ENCODE assay signal across 8 mouse cellular contexts in the genomic region with DNA sequence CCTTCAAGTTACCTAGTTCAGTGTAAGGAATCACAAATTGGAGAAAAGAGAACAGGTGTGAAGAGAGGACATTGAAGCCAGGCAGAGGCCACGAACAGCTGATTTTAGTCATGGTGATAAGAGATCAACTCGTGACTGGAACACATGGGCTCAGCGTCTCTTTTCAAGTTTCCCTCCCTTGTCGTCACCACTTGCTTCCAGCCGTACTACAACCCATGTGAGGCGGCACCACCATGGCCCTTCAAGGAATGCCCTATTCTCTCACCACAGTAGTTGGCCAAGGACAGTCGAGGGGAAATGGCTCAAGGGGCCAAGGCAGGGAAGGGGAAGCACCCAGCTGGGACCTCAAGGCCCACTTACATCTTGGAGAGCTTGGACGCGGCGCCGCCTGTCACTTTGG. TPM values are rescaled to one million over a fixed set of nuclear protein-coding genes. Genes with fewer than 3 reads are reported as not detected.
DNase-seq lines count a peak whose midpoint lies in the region; ATAC-seq and TF ChIP-seq lines count a peak whose summit lies in the region.

No protein-coding gene starts in this region.

- H3K4me3 ChIP-seq in left cerebral cortex, adult 2 months = peak overlapping the region; percentile 80
- peak overlapping the region; percentile 87 for H3K4me3 ChIP-seq in forebrain, embryonic 15.5 days
- H3K4me3 ChIP-seq in limb, embryonic 13.5 days = peak overlapping the region; percentile 79
- H3K4me3 ChIP-seq in neural tube, embryonic 11.5 days (ENCODE audit: low read depth, low read length) = peak overlapping the region; percentile 77

- peaks cover 40% of the 10 kb centered on the region for H3K36me3 ChIP-seq in forebrain, embryonic 15.5 days
- peaks cover 46% of the 10 kb centered on the region for H3K36me3 ChIP-seq in limb, embryonic 13.5 days
- H3K36me3 ChIP-seq in neural tube, embryonic 11.5 days (ENCODE audit: control insufficient read depth, insufficient read depth, low read length) = peaks cover 23% of the 10 kb centered on the region

- no peak for DNase-seq in left cerebral cortex, adult 2 months (ENCODE audit: extremely low spot score in 1 of 2, low spot score in 2 of 2)
- DNase-seq in left cerebral cortex, adult 11 months (ENCODE audit: low spot score) = no peak
- DNase-seq in ZHBTc4 (ENCODE audit: low read depth, low spot score) = peak; percentile 40
- DNase-seq in neural tube, embryonic 11.5 days (ENCODE audit: low spot score) = peak; percentile 37
- DNase-seq in layer of hippocampus, adult 11-12 months (ENCODE audit: low spot score) = no peak
- DNase-seq in layer of hippocampus, adult 9-11 months = no peak

- 0 out of 2 replicates have a peak, but pooled peaks have one; percentile 2 for ATAC-seq in forebrain, embryonic 15.5 days (replicated peaks)
- no peak for ATAC-seq in limb, embryonic 13.5 days (ENCODE audit: low FRiP score, low read depth)
- no peak; the same call in 1 of the 2 replicates for ATAC-seq in neural tube, embryonic 11.5 days (ENCODE audit: insufficient read depth, low FRiP score, low TSS enrichment)

- H3K4me1 ChIP-seq in forebrain, embryonic 15.5 days = peaks cover 49% of the 10 kb centered on the region
- peaks cover 42% of the 10 kb centered on the region for H3K4me1 ChIP-seq in limb, embryonic 13.5 days
- H3K4me1 ChIP-seq in neural tube, embryonic 11.5 days (ENCODE audit: control insufficient read depth, insufficient read depth, low read length) = peaks cover 25% of the 10 kb centered on the region

- no peaks in the 10 kb centered on the region for H3K27me3 ChIP-seq in forebrain, embryonic 15.5 days
- H3K27me3 ChIP-seq in limb, embryonic 13.5 days = no peaks in the 10 kb centered on the region
- H3K27me3 ChIP-seq in neural tube, embryonic 11.5 days (ENCODE audit: control insufficient read depth, insufficient read depth, low read length) = no peaks in the 10 kb centered on the region

- H3K4me2 ChIP-seq in forebrain, embryonic 15.5 days (replicated peaks) = peak overlapping the region; percentile 88
- H3K4me2 ChIP-seq in limb, embryonic 13.5 days (replicated peaks) = peak overlapping the region; percentile 98
- H3K4me2 ChIP-seq in neural tube, embryonic 11.5 days (ENCODE audit: low read depth) = peak overlapping the region; percentile 94

- under 1% methylated on average over 11 of the region's 11 CpGs for WGBS in forebrain, embryonic 15.5 days
- 2% methylated on average over 11 of the region's 11 CpGs for WGBS in limb, embryonic 13.5 days
- 1% methylated on average over 11 of the region's 11 CpGs for whole genome bisulfite sequencing in neural tube, embryonic 11.5 days

- H3K27ac ChIP-seq in left cerebral cortex, adult 2 months = peak overlapping the region; percentile 63
- peak overlapping the region; percentile 91 for H3K27ac ChIP-seq in forebrain, embryonic 15.5 days (replicated peaks)
- peak overlapping the region; percentile 88; the same call in 1 of the 2 replicates for H3K27ac ChIP-seq in limb, embryonic 13.5 days
- H3K27ac ChIP-seq in neural tube, embryonic 11.5 days (ENCODE audit: low read depth, low read length) = peak overlapping the region; percentile 81; the same call in 1 of the 2 replicates

- intact Hi-C loops in left cerebral cortex, adult 2 months (cut with DNase I) = no loop called here

- H3K9me3 ChIP-seq in forebrain, embryonic 15.5 days = no peaks in the 10 kb centered on the region
- H3K9me3 ChIP-seq in limb, embryonic 13.5 days = no peaks in the 10 kb centered on the region
- H3K9me3 ChIP-seq in neural tube, embryonic 11.5 days (ENCODE audit: control insufficient read depth, low read length) = no peaks in the 10 kb centered on the region

- H3K9ac ChIP-seq in forebrain, embryonic 15.5 days (replicated peaks) = peak overlapping the region; percentile 89
- peak overlapping the region; percentile 95 for H3K9ac ChIP-seq in limb, embryonic 13.5 days
- H3K9ac ChIP-seq in neural tube, embryonic 11.5 days (ENCODE audit: low read length) = peak overlapping the region; percentile 86

- no peak for TF ChIP-seq CTCF in left cerebral cortex, adult 2 months (IDR thresholded peaks at IDR 0.05)

RNA-seq across cellular contexts. Expression of a gene that starts 0.8 kb away (rescaled TPM):
- total RNA-seq in left cerebral cortex, adult 2 months (2021) = 100 to 1,000 TPM; 106 to 108 TPM
- polyA plus RNA-seq in forebrain, embryonic 15.5 days (2015; fragmentation: Nextera tagmentation; extraction: Ambion mirVana) = 148 and 158 TPM in 2 replicates
- polyA plus RNA-seq in limb, embryonic 13.5 days (2015; fragmentation: Nextera tagmentation; extraction: Ambion mirVana) = 111 and 115 TPM in 2 replicates
- 131 and 133 TPM in 2 replicates for polyA plus RNA-seq in neural tube, embryonic 11.5 days (2014; fragmentation: Nextera tagmentation; extraction: Ambion mirVana)

RNA-seq across cellular contexts. Expression of a gene that starts 1.1 kb away (rescaled TPM):
- 100 to 1,000 TPM; 251 to 253 TPM for total RNA-seq in left cerebral cortex, adult 2 months (2021)
- polyA plus RNA-seq in forebrain, embryonic 15.5 days (2015; fragmentation: Nextera tagmentation; extraction: Ambion mirVana) = 763 and 830 TPM in 2 replicates
- polyA plus RNA-seq in limb, embryonic 13.5 days (2015; fragmentation: Nextera tagmentation; extraction: Ambion mirVana) = 945 and 972 TPM in 2 replicates
- polyA plus RNA-seq in neural tube, embryonic 11.5 days (2014; fragmentation: Nextera tagmentation; extraction: Ambion mirVana) = 909 and 937 TPM in 2 replicates

RNA-seq across cellular contexts. Expression of a gene that starts 7.1 kb away (rescaled TPM):
- total RNA-seq in left cerebral cortex, adult 2 months (2021) = under 1 TPM; 0.32 to 0.70 TPM
- 1.9 and 2.0 TPM in 2 replicates for polyA plus RNA-seq in forebrain, embryonic 15.5 days (2015; fragmentation: Nextera tagmentation; extraction: Ambion mirVana)
- polyA plus RNA-seq in limb, embryonic 13.5 days (2015; fragmentation: Nextera tagmentation; extraction: Ambion mirVana) = 1.8 and 1.9 TPM in 2 replicates
- 1.1 and 1.4 TPM in 2 replicates for polyA plus RNA-seq in neural tube, embryonic 11.5 days (2014; fragmentation: Nextera tagmentation; extraction: Ambion mirVana)

Comparison
In these comparisons a context has a peak if more than half of its experiments do, and no peak if none do; other contexts are left out.
1. DNase-seq: peak in ZHBTc4 (single experiment) and neural tube, embryonic 11.5 days (single experiment); none in left cerebral cortex, adult 2 months (0 of 2), left cerebral cortex, adult 11 months (single experiment), layer of hippocampus, adult 11-12 months (single experiment) and layer of hippocampus, adult 9-11 months (single experiment).
2. Peak in every context shown above with its lines, with median percentiles within 50 percentile points of each other: H3K27ac ChIP-seq, H3K4me3 ChIP-seq, H3K4me2 ChIP-seq and H3K9ac ChIP-seq.